Mouse (Mus musculus): ENCODE data around the gene Mief1.
A peak's percentile ranks its signal among the peaks of the same experiment; 100 is the strongest.

The Mief1 gene

DNA sequence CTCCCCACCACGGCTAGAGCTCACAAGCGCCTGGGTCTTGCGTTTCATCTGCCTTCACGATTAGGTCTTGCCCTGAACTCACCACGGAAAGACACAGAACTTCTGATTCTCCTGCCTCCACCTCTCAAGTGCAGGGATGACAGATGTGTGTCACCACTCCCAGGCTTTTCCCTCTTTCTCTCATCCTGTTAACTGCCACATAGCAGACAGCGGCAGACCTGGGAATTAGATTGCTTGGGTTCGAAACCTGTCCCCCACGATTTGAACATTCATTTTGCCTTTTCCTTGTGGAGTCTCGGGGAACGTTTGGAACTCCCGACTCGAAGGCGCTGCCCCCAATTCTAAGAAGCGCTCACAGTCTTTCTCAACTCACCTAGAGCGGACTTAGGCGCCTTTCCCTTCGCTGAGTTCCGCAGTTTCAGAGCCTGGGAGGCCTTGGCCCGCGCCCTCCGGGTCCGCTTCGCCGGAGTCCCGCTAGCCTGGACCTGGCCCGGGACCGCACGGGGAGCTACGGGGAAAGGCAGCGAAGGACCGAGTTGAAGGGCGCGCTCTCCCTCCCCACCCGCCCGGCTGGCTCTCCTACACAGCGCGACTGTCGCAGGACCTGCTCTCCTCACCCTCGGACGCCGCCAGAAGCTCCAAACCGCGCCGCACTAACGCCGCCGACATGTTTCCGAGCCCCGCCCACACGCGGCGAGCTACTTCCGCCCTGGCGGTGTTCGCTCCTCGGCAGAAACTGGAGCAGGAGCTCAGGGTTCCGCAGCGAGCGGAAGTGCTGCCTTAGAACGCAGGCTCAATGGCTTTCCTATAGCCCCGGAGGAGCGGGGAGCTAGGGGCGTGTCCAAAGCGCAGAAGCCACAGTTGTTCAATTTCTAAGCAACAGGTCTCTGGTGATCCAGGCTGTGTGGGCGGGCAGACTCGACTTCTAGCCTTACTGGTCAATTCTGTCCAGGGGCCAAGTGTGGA lies 30.1 kb downstream of the Mief1 start, which contains the start of gene Rps19bp1:
TSS of gene Rps19bp1 (minus strand) at position 706 of the 966 bp plus-strand sequence.
- peak; percentile 81 for DNase-seq (ENCODE audit: low spot score)

DNA sequence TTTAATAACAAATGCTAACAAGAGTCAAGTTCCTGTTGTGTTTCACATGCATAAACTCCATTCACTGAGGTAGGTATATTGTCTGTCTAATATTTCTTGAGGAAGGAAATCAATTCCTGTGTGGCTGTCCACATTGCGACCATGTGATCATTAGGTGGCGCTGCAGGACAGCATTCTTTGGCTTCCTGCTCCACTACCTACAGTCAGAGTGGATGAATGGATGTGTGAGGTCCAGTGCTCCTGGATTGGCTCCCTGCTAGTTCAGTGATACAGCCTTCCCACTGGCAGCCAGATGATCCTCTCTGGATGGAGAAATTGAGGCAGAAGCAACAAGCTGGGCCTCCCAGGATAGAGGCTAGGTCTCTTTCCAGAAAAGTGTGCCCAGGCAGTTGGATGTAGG lies 32.5 kb downstream of the Mief1 start:
- DNase-seq (ENCODE audit: low spot score): peak; percentile 71

DNA sequence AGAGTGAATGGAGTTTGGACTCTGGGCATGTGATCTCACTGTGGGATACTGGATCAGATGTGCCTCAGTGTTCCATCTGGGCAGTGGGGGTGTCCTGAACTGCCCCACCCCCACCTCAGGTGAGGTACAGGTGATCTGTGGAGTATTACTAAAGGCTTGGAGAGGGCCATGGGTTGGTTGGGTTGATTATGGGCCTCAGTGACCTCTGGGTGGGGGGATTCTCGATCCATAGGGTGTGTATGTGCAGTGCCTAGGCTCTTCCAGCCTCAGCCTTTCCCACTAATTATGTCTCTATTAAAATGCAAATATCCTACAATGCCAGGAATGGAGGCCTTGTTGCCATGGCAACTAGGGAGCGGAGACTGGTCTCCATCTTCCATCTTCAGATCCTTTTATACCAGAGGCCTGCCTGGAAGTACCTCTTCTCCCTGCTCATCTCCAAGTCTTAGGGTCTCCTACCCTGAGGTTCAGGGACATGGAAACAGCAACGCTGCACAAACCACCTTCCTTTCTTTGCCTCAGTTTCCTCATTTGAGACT lies 38.1 kb downstream of the Mief1 start:
- DNase-seq (ENCODE audit: low spot score): no peak

DNA sequence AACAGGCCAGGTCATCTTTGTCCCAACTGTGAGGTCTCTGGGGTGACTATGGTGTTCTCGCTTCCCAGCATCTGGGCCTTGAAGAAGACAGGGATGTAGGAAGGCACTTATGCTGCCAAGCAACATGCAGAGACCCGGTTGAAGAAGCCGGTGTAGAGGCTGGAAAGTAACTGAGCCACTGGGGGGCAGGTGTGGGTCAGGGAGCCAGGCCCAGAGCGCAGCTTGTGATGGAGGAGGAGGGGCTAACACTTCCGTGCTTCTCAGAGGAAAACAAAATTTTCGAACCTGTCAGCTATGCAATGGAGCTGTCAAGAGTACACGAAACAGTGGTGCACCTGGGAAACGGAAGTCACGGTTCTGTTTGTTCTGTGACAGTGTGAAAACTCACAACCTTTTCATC lies 43.3 kb downstream of the Mief1 start:
- no peak for DNase-seq (ENCODE audit: low spot score)

DNA sequence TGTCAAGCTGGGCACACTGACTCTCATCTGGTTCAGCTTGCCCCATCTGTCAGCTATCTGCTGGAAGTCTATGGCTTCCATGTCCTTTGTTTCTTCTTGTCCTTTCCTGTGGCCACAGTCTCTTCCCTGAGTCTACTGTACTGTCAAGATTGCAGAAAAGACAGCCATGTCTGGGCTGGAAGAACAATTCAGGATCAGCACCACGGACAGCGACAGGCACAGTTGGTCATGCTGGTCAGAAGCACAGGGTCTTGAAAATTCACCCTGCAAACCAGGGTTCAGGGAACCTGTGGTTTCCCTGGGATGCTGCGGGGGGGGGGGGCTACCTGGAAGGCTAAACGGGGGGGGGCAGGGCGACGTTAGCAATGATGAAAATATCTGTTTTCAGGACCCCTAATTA lies 43.8 kb downstream of the Mief1 start:
- no peak for DNase-seq (ENCODE audit: low spot score)

DNA sequence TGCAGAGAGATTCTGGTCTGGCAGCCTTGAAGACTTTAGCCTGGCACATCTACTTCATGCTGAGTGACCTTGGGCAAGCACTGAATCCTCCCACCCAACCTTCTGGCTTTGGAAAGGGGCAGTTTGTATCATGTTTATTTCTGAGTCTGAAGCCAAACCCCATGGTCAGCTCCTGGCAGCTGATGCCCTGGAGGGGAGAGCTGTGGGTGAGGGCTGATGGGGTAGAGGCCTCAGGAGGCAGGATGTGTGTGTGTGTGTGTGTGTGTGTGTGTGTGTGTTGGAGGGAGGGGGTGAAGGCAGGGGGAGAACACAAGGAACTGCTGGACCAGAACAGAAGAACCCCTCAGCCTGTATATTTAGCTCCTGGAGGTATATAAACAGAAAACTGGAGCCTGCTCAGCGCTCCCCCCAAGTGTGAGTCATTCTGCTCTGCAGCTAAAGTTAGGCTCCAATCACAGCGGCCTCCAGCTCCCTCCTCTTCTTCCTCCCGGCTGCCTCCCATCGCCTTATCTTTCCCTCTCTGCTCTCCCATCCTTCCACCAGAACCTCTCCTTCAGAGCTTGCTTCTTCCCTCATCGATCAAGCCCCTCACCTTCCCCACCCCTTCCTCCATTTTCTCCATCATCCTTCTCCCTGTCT lies 44.4 kb downstream of the Mief1 start:
- DNase-seq (ENCODE audit: low spot score): peak; percentile 67

DNA sequence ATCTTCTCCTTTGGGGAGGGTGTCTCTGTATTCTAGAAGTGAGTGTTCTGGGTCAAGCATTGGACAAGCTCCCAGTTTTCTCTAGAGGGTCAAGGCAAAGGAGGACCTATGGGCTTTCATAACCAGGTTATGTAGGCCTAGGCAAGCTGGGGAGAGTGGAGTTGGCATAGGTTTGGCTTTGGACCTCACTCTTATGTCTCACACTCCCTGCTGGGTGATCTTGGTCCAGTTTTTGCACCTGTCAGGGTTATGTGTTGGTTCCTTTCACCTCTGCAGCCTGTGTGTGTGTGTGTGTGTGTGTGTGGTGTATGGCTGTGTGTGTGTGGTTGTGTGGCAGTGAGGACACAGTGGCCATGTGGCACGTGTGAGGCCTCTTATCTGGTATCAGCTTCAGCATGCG lies 45.2 kb downstream of the Mief1 start:
- no peak for DNase-seq (ENCODE audit: low spot score)

DNA sequence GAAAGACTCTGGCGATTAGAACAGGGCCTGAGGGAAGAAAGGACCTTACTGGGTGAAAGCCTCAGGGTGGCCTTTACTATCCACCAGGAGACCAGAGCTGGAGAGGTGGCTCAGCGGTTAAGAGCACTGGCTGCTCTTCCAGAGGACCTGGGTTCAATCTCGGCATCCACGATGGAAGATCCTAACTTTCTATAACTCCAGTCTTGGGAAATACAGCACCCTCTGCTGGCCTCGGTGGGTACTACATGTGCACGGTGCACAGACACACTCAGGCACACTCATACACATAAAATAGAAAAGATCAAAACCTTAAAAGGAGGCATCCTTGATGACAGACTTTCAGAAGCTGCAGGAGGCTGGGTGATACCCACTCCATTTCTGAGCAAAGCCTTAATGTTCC lies 46.8 kb downstream of the Mief1 start:
- DNase-seq (ENCODE audit: low spot score): no peak

DNA sequence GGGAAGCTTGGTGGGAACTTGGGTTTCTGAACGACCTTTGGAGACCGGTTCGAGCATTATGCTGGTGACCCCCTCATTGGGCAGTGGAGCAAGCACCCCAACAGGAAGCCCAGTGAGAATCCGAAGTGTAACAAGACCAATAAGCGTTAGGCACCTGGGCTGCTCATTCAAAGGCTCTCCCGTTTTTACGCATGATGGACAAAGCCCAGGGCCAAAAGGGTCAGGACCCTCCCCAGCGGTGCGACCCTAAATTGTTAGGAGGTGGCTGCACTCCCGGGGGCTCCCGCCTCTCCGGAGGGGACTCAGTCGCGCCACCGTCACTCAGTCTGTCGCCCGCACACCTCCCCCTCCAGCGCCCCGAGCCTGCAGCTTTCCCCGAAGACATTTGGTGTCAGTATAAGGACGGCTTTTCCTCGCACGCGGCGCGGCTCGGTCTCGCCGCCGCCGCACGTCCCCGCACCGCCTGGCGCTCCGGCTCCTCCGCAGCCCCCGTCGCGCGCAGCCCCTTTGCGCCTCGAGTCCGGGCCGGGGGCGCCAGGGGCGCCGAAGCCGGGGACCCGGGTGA lies 53.1 kb downstream of the Mief1 start, which contains the start of gene Cacna1i:
TSS of gene Cacna1i (plus strand) at position 388 of the 565 bp plus-strand sequence.
- DNase-seq (ENCODE audit: low spot score): no peak

DNA sequence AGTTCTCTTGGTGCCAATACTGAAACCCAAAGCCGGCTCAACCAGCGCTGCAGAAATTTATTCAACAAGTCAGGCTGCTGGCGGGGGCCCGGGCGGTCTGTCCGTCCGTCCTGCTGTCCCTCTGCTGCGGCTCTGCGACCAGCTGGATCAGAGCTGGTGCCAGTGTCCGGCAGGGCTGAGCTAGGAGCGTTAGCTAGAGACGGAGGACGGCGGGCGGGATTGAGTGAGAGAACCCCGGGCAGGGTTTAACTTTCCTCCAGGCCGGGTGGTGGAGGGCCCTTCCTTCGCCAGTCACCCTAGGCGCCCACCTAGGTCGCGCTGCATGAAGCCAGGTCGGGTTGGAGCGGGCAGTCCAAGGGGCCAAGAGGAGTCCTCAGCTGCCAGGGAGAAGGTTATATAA lies 54.2 kb downstream of the Mief1 start:
- no peak for DNase-seq (ENCODE audit: low spot score)

DNA sequence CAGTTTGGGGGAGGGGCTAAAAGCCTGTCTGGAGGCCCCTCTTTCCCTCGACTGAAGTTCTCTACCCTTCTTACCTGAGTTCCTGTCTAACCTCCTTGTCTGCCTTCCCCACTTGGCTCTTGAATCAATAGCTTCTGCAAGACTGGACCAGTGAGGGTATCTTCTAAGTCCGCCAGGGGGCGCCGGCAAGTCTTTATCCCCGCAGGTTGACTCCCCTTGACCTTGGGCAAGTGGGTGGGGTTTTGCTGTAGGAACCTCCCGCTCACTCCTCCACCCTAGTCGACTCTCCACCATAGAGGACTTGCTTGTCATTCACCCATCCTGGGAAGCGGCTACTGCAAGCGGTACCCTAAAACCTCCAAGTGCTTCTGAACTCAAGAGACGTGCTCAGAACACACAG lies 55.6 kb downstream of the Mief1 start:
- DNase-seq (ENCODE audit: low spot score): peak; percentile 81

DNA sequence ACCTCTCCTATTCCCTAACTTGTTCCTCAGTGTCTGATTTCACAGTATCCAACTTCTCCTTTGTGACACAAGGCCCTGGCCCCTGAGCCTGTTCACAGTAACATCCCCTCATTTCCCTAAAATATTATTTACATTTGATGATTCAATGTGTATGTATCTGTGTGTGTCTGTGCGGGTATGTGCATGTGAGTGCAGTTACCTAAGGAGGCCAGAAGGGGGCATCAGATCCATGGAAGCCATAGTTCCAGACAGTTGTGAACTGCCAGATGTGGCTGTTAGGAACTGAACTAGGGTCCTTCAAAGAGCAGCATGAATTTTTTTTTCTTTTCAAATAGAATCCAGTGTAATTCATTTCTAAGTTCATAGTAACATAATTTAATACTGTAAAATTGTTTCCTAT lies 63.3 kb downstream of the Mief1 start:
- DNase-seq (ENCODE audit: low spot score): no peak
